Mouse (Mus musculus) MEL (cell line): ENCODE data around the gene Kcnc3. TPM values are rescaled to one million over a fixed set of nuclear protein-coding genes. Genes with fewer than 3 reads are reported as not detected.

Experiments
- DNase-seq: peaks from one replicate; pipeline ENCODE4 v3.0.0; 2011; ENCODE audit warnings: low read depth, low spot score
- H3K27ac ChIP-seq: 2 replicates; pipeline ENCODE4 v1.5.1; 2012; ENCODE audit warnings: low read depth, mild to moderate bottlenecking, control low read depth, low read length, moderate library complexity; ENCODE audit not compliant: control insufficient read depth
- H3K27me3 ChIP-seq, 2 experiments: fragments of 150-350 bp in 1 of 2; sonication (generic) in 1 of 2; 2 replicates each; pipeline ENCODE4 v1.6.1; 2012; ENCODE audit warnings: low read length in 2 of 2, mild to moderate bottlenecking in 2 of 2, improper control_type of control experiment in 1 of 2, moderate library complexity in 1 of 2; ENCODE audit not compliant: insufficient read depth in 2 of 2, control insufficient read depth in 1 of 2
- H3K36me3 ChIP-seq, 2 experiments: 2 replicates each; pipeline ENCODE4 v1.6.1; 2012 to 2014; ENCODE audit warnings: low read length in 2 of 2, improper control_type of control experiment in 1 of 2, inconsistent platforms in 1 of 2, mild to moderate bottlenecking in 1 of 2; ENCODE audit not compliant: insufficient read depth in 2 of 2, control insufficient read depth in 1 of 2
- H3K4me1 ChIP-seq, 2 experiments: fragments of 150-350 bp in 1 of 2; sonication (generic) in 1 of 2; 2 replicates each; pipeline ENCODE4 v1.6.1; 2012; ENCODE audit warnings: low read length in 2 of 2, improper control_type of control experiment in 1 of 2, mild to moderate bottlenecking in 1 of 2; ENCODE audit not compliant: insufficient read depth in 2 of 2, control insufficient read depth in 1 of 2
- H3K4me3 ChIP-seq, 2 experiments: fragments of 150-350 bp in 1 of 2; sonication (generic) in 1 of 2; 2 replicates each; pipeline ENCODE4 v1.5.1; 2012; ENCODE audit warnings: low read depth in 2 of 2, low read length in 2 of 2, mild to moderate bottlenecking in 2 of 2, moderate library complexity in 2 of 2, control low read depth in 1 of 2, improper control_type of control experiment in 1 of 2; ENCODE audit not compliant: control insufficient read depth in 1 of 2, insufficient read depth in 1 of 2
- H3K79me2 ChIP-seq: 2 replicates; pipeline ENCODE4 v1.6.1; 2012; ENCODE audit warnings: mild to moderate bottlenecking, low read length, moderate library complexity; ENCODE audit not compliant: control insufficient read depth, poor library complexity, insufficient read depth
- H3K9ac ChIP-seq: 2 replicates; pipeline ENCODE4 v1.6.1; 2012; ENCODE audit warnings: low read depth, mild to moderate bottlenecking, control low read depth, low read length, moderate library complexity; ENCODE audit not compliant: control insufficient read depth, poor library complexity, severe bottlenecking
- H3K9me3 ChIP-seq: fragments of 150-350 bp; sonication (generic); replicated peaks from 2 replicates; pipeline ENCODE4 v1.6.1; 2012; ENCODE audit warnings: mild to moderate bottlenecking, low read length, improper control_type of control experiment, moderate library complexity; ENCODE audit not compliant: insufficient read depth
- CHD1 ChIP-seq: IDR thresholded peaks from 2 replicates; pipeline ENCODE4 v1.6.1; 2012; ENCODE audit warnings: low read depth, mild to moderate bottlenecking, inconsistent platforms, low read length, improper control_type of control experiment
- CHD2 ChIP-seq: IDR thresholded peaks from 2 replicates; pipeline ENCODE4 v1.6.1; 2011; ENCODE audit warnings: low read length, improper control_type of control experiment
- CTCF ChIP-seq, 3 experiments: IDR thresholded peaks in 2 of 3; conservative IDR thresholded peaks in 1 of 3; 2 replicates each; pipeline ENCODE4 v1.5.1; 2011 to 2012; ENCODE audit warnings: low read length in 3 of 3, low read depth in 2 of 3, mild to moderate bottlenecking in 2 of 3, improper control_type of control experiment in 1 of 3, inconsistent platforms in 1 of 3, mixed read lengths in 1 of 3, moderate library complexity in 1 of 3; ENCODE audit not compliant: control insufficient read depth in 1 of 3, insufficient read depth in 1 of 3, poor library complexity in 1 of 3, severe bottlenecking in 1 of 3
- EP300 ChIP-seq, 2 experiments: IDR thresholded peaks; 2 replicates each; pipeline ENCODE4 v1.6.1; 2011; ENCODE audit warnings: improper control_type of control experiment in 2 of 2, low read length in 2 of 2, low read depth in 1 of 2, mild to moderate bottlenecking in 1 of 2
- GABPA ChIP-seq: IDR thresholded peaks from 2 replicates; pipeline ENCODE4 v1.6.1; 2012; ENCODE audit warnings: low read depth, mild to moderate bottlenecking, inconsistent platforms, low read length, improper control_type of control experiment, moderate library complexity
- GATA1 ChIP-seq: IDR thresholded peaks from 2 replicates; pipeline ENCODE4 v1.6.1; 2011; ENCODE audit warnings: low read depth, low read length, improper control_type of control experiment
- JUND ChIP-seq: IDR thresholded peaks from 2 replicates; pipeline ENCODE4 v1.6.1; 2011; ENCODE audit warnings: low read depth, mild to moderate bottlenecking, improper control_type of control experiment, low read length
- KAT2A ChIP-seq: conservative IDR thresholded peaks from 2 replicates; pipeline ENCODE4 v1.6.1; 2012; ENCODE audit warnings: low read depth, low read length, improper control_type of control experiment, inconsistent platforms
- MAFK ChIP-seq: IDR thresholded peaks from 2 replicates; pipeline ENCODE4 v1.6.1; 2011; ENCODE audit warnings: low read depth, mild to moderate bottlenecking, low read length, improper control_type of control experiment, borderline replicate concordance
- MAX ChIP-seq: IDR thresholded peaks from 2 replicates; pipeline ENCODE4 v1.6.1; 2011; ENCODE audit warnings: low read length, improper control_type of control experiment
- MAZ ChIP-seq: IDR thresholded peaks from 2 replicates; pipeline ENCODE4 v1.6.1; 2012; ENCODE audit warnings: low read depth, mild to moderate bottlenecking, inconsistent platforms, low read length, improper control_type of control experiment
- MXI1 ChIP-seq: IDR thresholded peaks from 2 replicates; pipeline ENCODE4 v1.6.1; 2011; ENCODE audit warnings: mild to moderate bottlenecking, low read depth, low read length, improper control_type of control experiment
- MYB ChIP-seq: IDR thresholded peaks from 2 replicates; pipeline ENCODE4 v1.6.1; 2011; ENCODE audit warnings: mild to moderate bottlenecking, low read depth, low read length, improper control_type of control experiment
- POLR2A ChIP-seq, 2 experiments: IDR thresholded peaks; 2 replicates each; pipeline ENCODE4 v1.6.1; 2011 to 2012; ENCODE audit warnings: low read length in 2 of 2, mild to moderate bottlenecking in 2 of 2, control low read depth in 1 of 2, improper control_type of control experiment in 1 of 2, low read depth in 1 of 2, moderate library complexity in 1 of 2; ENCODE audit not compliant: control insufficient read depth in 1 of 2, insufficient read depth in 1 of 2, poor library complexity in 1 of 2
- RCOR1 ChIP-seq: IDR thresholded peaks from 2 replicates; pipeline ENCODE4 v1.6.1; 2012; ENCODE audit warnings: low read depth, mild to moderate bottlenecking, inconsistent platforms, low read length, improper control_type of control experiment
- TAL1 ChIP-seq: IDR thresholded peaks from 2 replicates; pipeline ENCODE4 v1.6.1; 2012; ENCODE audit warnings: mild to moderate bottlenecking, inconsistent platforms, low read length, moderate library complexity, mixed read lengths
- USF1 ChIP-seq: IDR thresholded peaks from 2 replicates; pipeline ENCODE4 v1.6.1; 2014; ENCODE audit warnings: low read depth, mild to moderate bottlenecking, inconsistent platforms, low read length, improper control_type of control experiment, moderate library complexity
- ZC3H11A ChIP-seq: IDR thresholded peaks from 2 replicates; pipeline ENCODE4 v1.6.1; 2012; ENCODE audit warnings: low read depth, mild to moderate bottlenecking, inconsistent platforms, low read length, improper control_type of control experiment
- ZKSCAN1 ChIP-seq: IDR thresholded peaks from 2 replicates; pipeline ENCODE4 v1.6.1; 2012; ENCODE audit warnings: low read depth, mild to moderate bottlenecking, inconsistent platforms, low read length, improper control_type of control experiment, moderate library complexity
- ZMIZ1 ChIP-seq: IDR thresholded peaks from 2 replicates; pipeline ENCODE4 v1.6.1; 2012; ENCODE audit warnings: low read depth, mild to moderate bottlenecking, inconsistent platforms, low read length, improper control_type of control experiment, moderate library complexity
- polyA plus RNA-seq, 2 experiments: library from polyadenylated mRNA; stranded (reverse) in 1 of 2; unstranded in 1 of 2; fragments of >175 nt in 1 of 2; fragments of >200 nt in 1 of 2; gene quantifications; 2 replicates each; pipeline versions ENCODE4 v1.2.1 to v1.2.4; 2012; ENCODE audit warnings: low replicate concordance in 2 of 2, low read depth in 1 of 2; ENCODE audit not compliant: insufficient read length in 2 of 2, insufficient read depth in 1 of 2, missing spikeins in 1 of 2
- total RNA-seq: library from RNA; depleted of rRNA; stranded (reverse); fragments of 300-350 nt; gene quantifications from 2 replicates; pipeline ENCODE4 v1.2.3, GENCODE M21; 2012

The Kcnc3 gene
- total and polyA plus RNA-seq, 3 experiments = not detected

DNA sequence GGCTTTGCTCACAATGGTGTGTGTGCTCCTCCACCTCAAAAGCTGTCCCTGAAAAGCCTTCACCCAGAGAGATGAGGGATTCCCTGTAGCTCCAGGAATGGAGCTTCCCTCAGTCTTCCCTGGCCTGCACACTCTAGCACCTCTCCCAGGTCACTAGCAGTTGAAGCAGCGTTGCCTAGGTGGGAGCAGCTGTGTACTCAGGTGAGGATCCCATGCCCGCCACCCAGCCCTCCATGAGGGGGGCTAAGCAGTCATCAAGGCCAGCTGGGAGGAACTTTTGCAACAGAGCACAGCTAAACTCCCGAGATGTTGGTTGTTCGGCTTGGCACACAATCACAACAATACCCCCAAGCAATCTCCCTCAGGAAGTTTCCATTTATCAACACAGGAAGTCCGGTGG is 7.8 kb upstream of the Kcnc3 start:
- Histone ChIP-seq H3K9ac (no peak overlapping the region), H3K9me3 (no peaks in the 10 kb centered on the region), H3K4me1 (0 out of 4 replicates have a peak, but pooled peaks cover 0 to 3% of the 10 kb centered on the region in 2 experiments), H3K36me3 (no peaks in the 10 kb centered on the region), H3K4me3 (no peak overlapping the region), H3K27ac (no peak overlapping the region), H3K27me3 (no peaks in the 10 kb centered on the region), H3K79me2 (no peaks in the 10 kb centered on the region)
- TF ChIP-seq RCOR1 = no peak
- TF ChIP-seq CHD2 = no peak
- no peak for TF ChIP-seq GATA1
- TF ChIP-seq CTCF (IDR thresholded peaks at IDR 0.05 in 2 of 3, conservative IDR thresholded peaks at IDR 0.05 in 1 of 3; ENCODE audit: control insufficient read depth in 1 of 3, insufficient read depth in 1 of 3, low read depth in 2 of 3, low read length in 3 of 3, poor library complexity in 1 of 3, severe bottlenecking in 1 of 3) = no peak
- TF ChIP-seq POLR2A (IDR thresholded peaks at IDR 0.05; ENCODE audit: control insufficient read depth in 1 of 2, insufficient read depth in 1 of 2, low read depth in 1 of 2, low read length in 2 of 2, poor library complexity in 1 of 2) = no peak
- no peak for DNase-seq

DNA sequence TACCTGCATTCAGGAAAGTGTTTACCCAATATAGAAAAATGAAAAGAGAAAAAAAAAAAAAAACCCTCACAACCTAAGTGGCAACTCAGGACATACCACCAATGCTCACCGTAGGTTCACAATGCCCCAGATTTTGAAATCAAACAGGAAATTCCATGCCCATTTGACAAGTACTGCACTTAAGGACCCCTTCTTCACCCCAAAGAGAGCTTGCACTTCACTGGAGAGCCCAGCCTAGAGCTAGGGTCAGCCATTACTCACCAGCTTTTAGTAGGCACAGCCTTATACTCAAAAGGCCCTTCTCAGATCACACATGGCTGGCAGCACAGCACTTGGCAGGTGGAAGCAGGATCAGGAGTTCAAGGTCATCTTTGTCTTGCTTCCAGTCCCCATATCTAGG is 7.3 kb upstream of the Kcnc3 start:
- no peak for DNase-seq
- Histone ChIP-seq H3K36me3 (no peaks in the 10 kb centered on the region), H3K9me3 (no peaks in the 10 kb centered on the region)
- TF ChIP-seq MAX (no peak), CHD1 (no peak), GABPA (no peak), EP300 (IDR thresholded peaks at IDR 0.05; ENCODE audit: low read depth in 1 of 2, low read length in 2 of 2) (no peak), ZC3H11A (no peak), ZMIZ1 (no peak)
- TF ChIP-seq, all 39 proteins: peak for 0
- no peaks in the 10 kb centered on the region for H3K27me3 ChIP-seq
- no peaks in the 10 kb centered on the region for H3K79me2 ChIP-seq
- no peak overlapping the region for H3K27ac ChIP-seq
- no peak overlapping the region for H3K9ac ChIP-seq
- no peak overlapping the region for H3K4me3 ChIP-seq
- 0 out of 4 replicates have a peak, but pooled peaks cover 0 to 3% of the 10 kb centered on the region in 2 experiments for H3K4me1 ChIP-seq

DNA sequence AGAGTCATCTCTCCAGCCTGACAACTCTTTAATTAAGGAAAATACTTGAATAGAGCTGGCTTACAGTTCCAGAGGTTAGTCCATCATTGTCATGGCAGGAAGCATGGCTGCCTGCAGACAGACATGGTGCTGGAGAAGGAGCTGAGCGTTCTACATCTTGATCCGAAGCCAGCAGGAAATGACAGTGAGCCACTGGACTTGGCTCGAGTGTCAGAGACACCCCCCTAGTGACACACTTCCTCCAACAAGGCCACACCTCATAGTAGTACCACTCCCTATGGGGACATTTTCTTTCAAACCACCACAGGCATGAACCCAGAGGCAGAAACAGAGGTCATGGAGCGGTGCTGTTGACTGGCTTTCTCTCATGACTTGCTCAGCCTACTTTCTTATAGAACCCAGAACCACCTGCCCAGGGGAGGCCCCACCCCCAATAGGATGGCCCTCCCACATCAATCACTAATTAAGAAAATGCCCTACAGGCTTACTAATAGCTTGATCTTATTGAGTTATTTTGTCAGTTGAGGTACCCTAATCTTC is 6.1 kb upstream of the Kcnc3 start:
- Histone ChIP-seq H3K4me1 (0 out of 4 replicates have a peak, but pooled peaks cover 0 to 3% of the 10 kb centered on the region in 2 experiments), H3K79me2 (no peaks in the 10 kb centered on the region), H3K27me3 (no peaks in the 10 kb centered on the region), H3K4me3 (no peak overlapping the region), H3K9me3 (no peaks in the 10 kb centered on the region), H3K36me3 (no peaks in the 10 kb centered on the region), H3K9ac (no peak overlapping the region), H3K27ac (no peak overlapping the region)
- no peak for DNase-seq
- no peak for TF ChIP-seq ZKSCAN1
- no peak for TF ChIP-seq MAX
- no peak for TF ChIP-seq MXI1
- no peak for TF ChIP-seq ZMIZ1
- no peak for TF ChIP-seq MAFK
- TF ChIP-seq MYB = no peak
- no peak for TF ChIP-seq USF1
- no peak for TF ChIP-seq MAZ
- no peak for TF ChIP-seq JUND
- TF ChIP-seq TAL1 = no peak
- TF ChIP-seq KAT2A = no peak
